Mouse (Mus musculus): Measurements from ENCODE around the gene Slc7a9. TPM values are rescaled to one million over a fixed set of nuclear protein-coding genes. Genes with fewer than 3 reads are reported as not detected.

The Slc7a9 gene
- not detected for polyA plus RNA-seq (2017; shearing (Covaris generic))

DNA sequence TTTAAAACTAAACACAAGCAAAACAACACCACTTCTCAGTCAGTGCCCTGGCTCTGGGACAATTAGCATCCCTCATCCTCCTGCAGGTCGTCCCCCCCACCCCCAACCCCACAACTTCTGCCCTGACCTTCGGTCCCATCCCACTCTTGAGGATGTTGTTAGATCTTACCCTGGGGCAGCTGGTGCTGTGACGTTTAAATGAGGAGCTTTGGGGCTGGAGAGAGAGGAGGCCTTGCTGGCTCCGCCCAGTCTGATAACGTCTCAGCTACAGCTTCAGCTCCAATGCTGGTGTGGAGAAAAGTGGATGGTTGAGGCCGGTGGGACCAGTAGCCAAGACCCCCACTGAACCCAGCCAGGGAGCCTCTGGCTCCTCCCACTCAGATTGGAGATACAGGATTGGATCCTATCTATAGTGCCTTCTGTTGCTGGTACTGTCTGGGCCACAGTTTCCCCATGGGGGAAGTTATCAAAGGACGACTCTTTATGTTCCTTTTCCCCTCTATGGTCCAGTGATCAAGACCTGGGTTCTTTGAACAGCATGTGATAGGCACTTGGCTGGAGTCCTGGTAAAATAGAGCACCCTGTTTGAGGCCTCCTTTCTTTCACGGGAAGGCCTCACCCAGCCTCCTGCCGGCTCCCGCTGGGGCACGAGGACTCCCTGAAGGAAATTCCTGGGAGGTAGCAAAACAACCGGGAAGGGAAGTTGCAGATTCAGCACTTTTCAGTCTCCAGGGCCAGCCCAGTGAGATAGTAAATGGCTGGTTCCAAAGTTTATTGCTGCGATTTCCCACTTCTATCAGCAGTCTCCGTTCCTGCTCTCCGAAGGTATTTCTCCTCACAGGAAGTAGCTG lies at the start of gene Slc7a9:
Slc7a9 (plus strand) TSS at position 801 of the 851 bp plus-strand sequence.

Other genes starting within 250 kb of the Slc7a9 start
- gene Lrp3, start 233.3 kb upstream of the Slc7a9 start, polyA plus RNA-seq (2017; shearing (Covaris generic)): not detected
- 10.6 TPM for gene Gpatch1, start 130.4 kb upstream of the Slc7a9 start, polyA plus RNA-seq (2017; shearing (Covaris generic))
- gene Rhpn2, start 114.6 kb upstream of the Slc7a9 start, polyA plus RNA-seq (2017; shearing (Covaris generic)): 0.29 TPM
- gene Faap24, start 52.0 kb upstream of the Slc7a9 start, polyA plus RNA-seq (2017; shearing (Covaris generic)): 14.0 TPM
- 11.7 TPM for gene Cep89, start 51.8 kb upstream of the Slc7a9 start, polyA plus RNA-seq (2017; shearing (Covaris generic))
- gene Tdrd12, start 88.9 kb downstream of the Slc7a9 start, polyA plus RNA-seq (2017; shearing (Covaris generic)): not detected
- gene Nudt19, start 107.5 kb downstream of the Slc7a9 start, polyA plus RNA-seq (2017; shearing (Covaris generic)): 20.7 TPM
- not detected for gene Rgs9bp, start 136.8 kb downstream of the Slc7a9 start, polyA plus RNA-seq (2017; shearing (Covaris generic))
- gene Ankrd27, start 137.4 kb downstream of the Slc7a9 start, polyA plus RNA-seq (2017; shearing (Covaris generic)): 38.1 TPM
- gene Pdcd5, start 198.7 kb downstream of the Slc7a9 start, polyA plus RNA-seq (2017; shearing (Covaris generic)): 103 TPM

Measured in naive thymus-derived CD4-positive, alpha-beta T cell, adult 5 months (primary cell).